Mouse (Mus musculus): ENCODE measurements at regions not wholly inside any gene's neighbourhood (a gene's known extent, or its start where the extent isn't known, plus 50 kb on each side); places are given as distances from the start of the nearest gene placed in this dataset.

DNA sequence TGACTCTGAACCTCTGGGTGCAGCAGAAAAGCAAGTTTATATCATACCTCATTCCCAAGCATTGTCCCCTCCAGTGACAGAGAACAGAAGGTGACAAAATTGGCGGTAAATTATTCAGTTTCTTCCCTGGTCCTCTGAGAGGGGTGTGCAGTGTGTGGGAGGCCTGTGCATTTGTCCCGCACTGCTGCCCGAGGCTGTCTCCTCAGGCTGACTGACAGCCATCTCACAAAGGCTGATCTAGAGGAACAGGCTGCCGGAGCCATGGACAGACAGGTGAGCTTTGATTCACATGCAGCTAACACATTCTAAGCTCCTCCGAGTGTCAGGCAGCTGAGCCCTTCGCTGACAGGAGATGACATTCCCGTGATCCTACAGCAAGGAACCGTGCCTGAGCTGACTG, 299.9 kb upstream of the Cdh4 start:
- TF ChIP-seq CTCF (IDR thresholded peaks at IDR 0.05; ENCODE audit: extremely low read depth, insufficient read depth, low read length) (no peak), POLR2A (IDR thresholded peaks at IDR 0.05; ENCODE audit: extremely low read depth, insufficient read depth, low read length) (no peak)
